8 mouse cellular contexts compared by ENCODE assay signal in the genomic region with DNA sequence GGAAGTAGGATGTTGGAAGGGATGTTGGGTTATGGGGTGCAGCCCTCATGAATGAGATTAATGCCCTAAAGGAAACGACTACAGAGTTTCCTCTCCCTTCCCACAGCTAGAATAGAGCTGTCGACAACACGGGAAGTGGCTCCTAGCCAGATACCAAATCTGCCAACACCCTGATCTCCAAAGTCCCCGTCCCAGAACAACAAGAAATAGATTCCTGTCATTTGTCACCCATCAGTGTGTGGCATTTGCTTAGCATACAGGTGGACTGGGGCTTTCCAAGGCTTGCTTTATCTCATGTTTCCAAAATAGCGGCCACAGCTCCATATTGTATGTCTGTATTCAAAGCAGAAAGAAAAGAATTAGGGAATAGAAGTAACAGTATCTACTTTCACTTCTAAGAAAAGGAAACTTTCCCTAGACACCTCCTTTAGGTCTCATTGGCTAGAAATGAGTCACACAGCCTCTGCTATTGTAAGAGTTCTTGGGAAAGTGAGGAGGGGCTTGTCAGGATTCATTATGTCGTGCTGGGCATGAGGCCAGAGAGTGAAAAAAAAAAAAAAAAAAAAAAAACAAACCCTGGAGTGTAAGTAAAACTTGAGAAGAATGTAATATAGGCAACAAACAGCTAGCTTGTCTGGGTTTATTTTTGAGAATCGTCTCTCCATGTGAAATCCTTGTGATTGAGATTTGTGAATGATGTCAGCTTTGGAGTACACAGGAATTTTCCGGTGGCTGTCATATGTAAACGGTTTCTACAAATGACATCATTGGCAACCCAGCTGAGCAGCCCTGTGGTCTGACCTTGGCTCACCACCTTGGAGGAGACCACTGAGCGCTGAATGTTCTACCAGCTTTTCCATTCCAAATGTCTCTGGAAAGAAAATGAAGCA.
DNase-seq lines count a peak whose midpoint lies in the region; ATAC-seq lines count a peak whose summit lies in the region.

No protein-coding gene starts in this region.

- ATAC-seq in frontal cortex, adult (ENCODE audit: low TSS enrichment) = peak; percentile 53; the same call in 1 of the 2 replicates
- ATAC-seq in midbrain, embryonic 16.5 days = peak; percentile 84
- no peak for ATAC-seq in monocyte, adult 5-6 weeks (replicated peaks; ENCODE audit: insufficient number of reproducible peaks, low FRiP score, low TSS enrichment, poor library complexity, severe bottlenecking)

- DNase-seq in frontal cortex, postnatal 25 days (ENCODE audit: low spot score in 2 of 2) = no peak
- DNase-seq in heart, adult 8-10 months (ENCODE audit: low spot score) = peak; percentile 63
- peak; percentile 61 for DNase-seq in kidney, adult 9 months
- DNase-seq in layer of hippocampus, postnatal 10 days (ENCODE audit: low spot score in 2 of 2) = no peak
- no peak for DNase-seq in cerebellum, adult 11-12 months

- no peaks in the 10 kb centered on the region for H3K9me3 ChIP-seq in midbrain, embryonic 16.5 days (replicated peaks; ENCODE audit: control insufficient read depth, low read length, poor library complexity, severe bottlenecking)

- WGBS in midbrain, embryonic 16.5 days = 42% methylated on average over 10 of the region's 10 CpGs

- no peaks in the 10 kb centered on the region for H3K4me1 ChIP-seq in midbrain, embryonic 16.5 days (ENCODE audit: control insufficient read depth, insufficient read depth, low read length)

- H3K4me3 ChIP-seq in midbrain, embryonic 16.5 days (ENCODE audit: low read depth, low read length) = no peak overlapping the region

- no peaks in the 10 kb centered on the region for H3K27me3 ChIP-seq in midbrain, embryonic 16.5 days (ENCODE audit: control insufficient read depth, insufficient read depth, low read depth, low read length)

- peak overlapping the region; percentile 58 for H3K27ac ChIP-seq in midbrain, embryonic 16.5 days (ENCODE audit: low read length)

- no peak overlapping the region for H3K9ac ChIP-seq in midbrain, embryonic 16.5 days (ENCODE audit: low read depth, low read length)

- no peak overlapping the region for H3K4me2 ChIP-seq in midbrain, embryonic 16.5 days (ENCODE audit: low read length)

- H3K36me3 ChIP-seq in midbrain, embryonic 16.5 days (ENCODE audit: control insufficient read depth, insufficient read depth, low read length) = no peaks in the 10 kb centered on the region

Comparison
In these comparisons a context has a peak if more than half of its experiments do, and no peak if none do; other contexts are left out.
1. DNase-seq: peak in heart, adult 8-10 months (single experiment) and kidney, adult 9 months (single experiment); none in frontal cortex, postnatal 25 days (0 of 2), layer of hippocampus, postnatal 10 days (0 of 2) and cerebellum, adult 11-12 months (single experiment).